Mouse (Mus musculus): ENCODE results near the gene Fcrl5. TPM values are rescaled to one million over a fixed set of nuclear protein-coding genes. Genes with fewer than 3 reads are reported as not detected.

The Fcrl5 gene
- polyA plus RNA-seq, 1 experiment from 2014 or later, result not detected

GRCm38 (mm10) chr3:87533667-87534378 lies 98.2 kb downstream of the Fcrl5 start:
- Histone ChIP-seq H3K4me2 (no peak overlapping the region), H3K27me3 (no peaks in the 10 kb centered on the region), H3K9ac (no peak overlapping the region), H3K9me3 (replicated peaks) (no peaks in the 10 kb centered on the region), H3K4me3 (replicated peaks) (no peak overlapping the region), H3K36me3 (replicated peaks) (peaks cover 79% of the 10 kb centered on the region), H3K27ac (replicated peaks) (no peak overlapping the region), H3K4me1 (replicated peaks) (peaks cover 12% of the 10 kb centered on the region; the same call in 1 of the 2 replicates)
- 80% methylated on average over 7 of the region's 7 CpGs for WGBS (ENCODE audit: insufficient replicate concordance)
- ATAC-seq (ENCODE audit: insufficient read depth), result no peak

- H3K27me3 ChIP-seq, result no peaks in the 10 kb centered on the region
- H3K36me3 ChIP-seq (replicated peaks), result peaks cover 42% of the 10 kb centered on the region
- 79% methylated on average over 10 of the region's 10 CpGs for WGBS (ENCODE audit: insufficient replicate concordance)
- no peaks in the 10 kb centered on the region for H3K9me3 ChIP-seq (replicated peaks)
- H3K4me2 ChIP-seq, result no peak overlapping the region
- H3K9ac ChIP-seq, result no peak overlapping the region
- peaks cover 38% of the 10 kb centered on the region for H3K4me1 ChIP-seq (replicated peaks)
- ATAC-seq (ENCODE audit: insufficient read depth), result no peak
- H3K27ac ChIP-seq (replicated peaks), result no peak overlapping the region
- no peak overlapping the region for H3K4me3 ChIP-seq (replicated peaks)
These were observed 102.5 kb downstream of the Fcrl5 start for GRCm38 (mm10) chr3:87538034-87538433.

GRCm38 (mm10) chr3:87540028-87540675 lies 104.6 kb downstream of the Fcrl5 start:
- Histone ChIP-seq H3K4me2 (no peak overlapping the region), H3K27me3 (no peaks in the 10 kb centered on the region), H3K9ac (no peak overlapping the region), H3K4me3 (replicated peaks) (no peak overlapping the region), H3K4me1 (replicated peaks) (peaks cover 38% of the 10 kb centered on the region), H3K36me3 (replicated peaks) (peaks cover 21% of the 10 kb centered on the region), H3K27ac (replicated peaks) (peak overlapping the region; percentile 19; the same call in 1 of the 2 replicates), H3K9me3 (replicated peaks) (no peaks in the 10 kb centered on the region)
- ATAC-seq (ENCODE audit: insufficient read depth), result peak; percentile 50; the same call in 1 of the 2 replicates
- WGBS (ENCODE audit: insufficient replicate concordance), result 61% methylated on average over 11 of the region's 11 CpGs

GRCm38 (mm10) chr3:87540714-87541113 lies 105.1 kb downstream of the Fcrl5 start:
- H3K27me3 ChIP-seq, result no peaks in the 10 kb centered on the region
- WGBS (ENCODE audit: insufficient replicate concordance), result 52% methylated on average over 8 of the region's 8 CpGs
- no peak overlapping the region for H3K4me3 ChIP-seq (replicated peaks)
- no peak overlapping the region for H3K4me2 ChIP-seq
- no peaks in the 10 kb centered on the region for H3K9me3 ChIP-seq (replicated peaks)
- no peak for ATAC-seq (ENCODE audit: insufficient read depth)
- H3K4me1 ChIP-seq (replicated peaks), result peaks cover 38% of the 10 kb centered on the region
- peaks cover 16% of the 10 kb centered on the region for H3K36me3 ChIP-seq (replicated peaks)
- H3K27ac ChIP-seq (replicated peaks), result peak overlapping the region; percentile 19; the same call in 1 of the 2 replicates
- no peak overlapping the region for H3K9ac ChIP-seq

GRCm38 (mm10) chr3:87542481-87543215 lies 107.1 kb downstream of the Fcrl5 start:
- Histone ChIP-seq H3K9ac (no peak overlapping the region), H3K9me3 (replicated peaks) (no peaks in the 10 kb centered on the region), H3K4me2 (no peak overlapping the region), H3K27ac (replicated peaks) (no peak overlapping the region), H3K4me3 (replicated peaks) (no peak overlapping the region), H3K4me1 (replicated peaks) (peaks cover 38% of the 10 kb centered on the region), H3K36me3 (replicated peaks) (no peaks in the 10 kb centered on the region), H3K27me3 (0 out of 2 replicates have a peak, but pooled peaks cover 4% of the 10 kb centered on the region)
- ATAC-seq (ENCODE audit: insufficient read depth), result no peak
- WGBS (ENCODE audit: insufficient replicate concordance), result 67% methylated on average over 7 of the region's 7 CpGs

GRCm38 (mm10) chr3:87545554-87545953 lies 110.0 kb downstream of the Fcrl5 start:
- H3K27me3 ChIP-seq, result peaks cover 21% of the 10 kb centered on the region
- no peak overlapping the region for H3K4me3 ChIP-seq (replicated peaks)
- no peak overlapping the region for H3K9ac ChIP-seq
- no peaks in the 10 kb centered on the region for H3K36me3 ChIP-seq (replicated peaks)
- WGBS (ENCODE audit: insufficient replicate concordance), result 72% methylated on average over 3 of the region's 3 CpGs
- ATAC-seq (ENCODE audit: insufficient read depth), result no peak
- no peaks in the 10 kb centered on the region for H3K9me3 ChIP-seq (replicated peaks)
- H3K4me1 ChIP-seq (replicated peaks), result peaks cover 18% of the 10 kb centered on the region
- no peak overlapping the region for H3K27ac ChIP-seq (replicated peaks)
- no peak overlapping the region for H3K4me2 ChIP-seq

- Histone ChIP-seq H3K4me2 (no peak overlapping the region), H3K9me3 (replicated peaks) (no peaks in the 10 kb centered on the region), H3K4me1 (replicated peaks) (peaks cover 11% of the 10 kb centered on the region), H3K27me3 (peaks cover 27% of the 10 kb centered on the region), H3K4me3 (replicated peaks) (no peak overlapping the region), H3K27ac (replicated peaks) (no peak overlapping the region), H3K36me3 (replicated peaks) (no peaks in the 10 kb centered on the region), H3K9ac (no peak overlapping the region)
- ATAC-seq (ENCODE audit: insufficient read depth), result no peak
- WGBS (ENCODE audit: insufficient replicate concordance), result 66% methylated on average over 10 of the region's 10 CpGs
These were observed 110.7 kb downstream of the Fcrl5 start for GRCm38 (mm10) chr3:87546291-87546721.

- H3K27me3 ChIP-seq, result peaks cover 29% of the 10 kb centered on the region
- H3K4me3 ChIP-seq (replicated peaks), result no peak overlapping the region
- 22% methylated on average over 14 of the region's 14 CpGs for WGBS (ENCODE audit: insufficient replicate concordance)
- H3K4me1 ChIP-seq (replicated peaks), result no peaks in the 10 kb centered on the region
- no peaks in the 10 kb centered on the region for H3K36me3 ChIP-seq (replicated peaks)
- no peak for ATAC-seq (ENCODE audit: insufficient read depth)
- no peaks in the 10 kb centered on the region for H3K9me3 ChIP-seq (replicated peaks)
- no peak overlapping the region for H3K4me2 ChIP-seq
- H3K9ac ChIP-seq, result no peak overlapping the region
- H3K27ac ChIP-seq (replicated peaks), result no peak overlapping the region
These were observed 114.3 kb downstream of the Fcrl5 start for GRCm38 (mm10) chr3:87549908-87550307.

Other genes starting within 250 kb of the Fcrl5 start
- gene Fcrls, start 172.0 kb upstream of the Fcrl5 start, polyA plus RNA-seq (2015; fragmentation: Nextera tagmentation; extraction: Ambion mirVana), result 0.40 and 0.74 TPM in 2 replicates
- 73.8 and 88.5 TPM in 2 replicates for gene Cd5l, start 77.9 kb upstream of the Fcrl5 start, polyA plus RNA-seq (2015; fragmentation: Nextera tagmentation; extraction: Ambion mirVana)
- 0.86 and 1.2 TPM in 2 replicates for gene Fcrl1, start 59.4 kb upstream of the Fcrl5 start, polyA plus RNA-seq (2015; fragmentation: Nextera tagmentation; extraction: Ambion mirVana)
- gene Etv3, start 89.6 kb downstream of the Fcrl5 start, polyA plus RNA-seq (2015; fragmentation: Nextera tagmentation; extraction: Ambion mirVana), result 3.0 and 3.9 TPM in 2 replicates
- 2.7 and 3.7 TPM in 2 replicates for gene Arhgef11, start 181.8 kb downstream of the Fcrl5 start, polyA plus RNA-seq (2015; fragmentation: Nextera tagmentation; extraction: Ambion mirVana)